Mouse (Mus musculus) cerebellum, adult 8-10 months (tissue): ENCODE data around the gene Fam102a.

Source experiments
- DNase-seq: peaks from one replicate; pipeline ENCODE4 v3.0.0; 2022

Fam102a gene

DNA sequence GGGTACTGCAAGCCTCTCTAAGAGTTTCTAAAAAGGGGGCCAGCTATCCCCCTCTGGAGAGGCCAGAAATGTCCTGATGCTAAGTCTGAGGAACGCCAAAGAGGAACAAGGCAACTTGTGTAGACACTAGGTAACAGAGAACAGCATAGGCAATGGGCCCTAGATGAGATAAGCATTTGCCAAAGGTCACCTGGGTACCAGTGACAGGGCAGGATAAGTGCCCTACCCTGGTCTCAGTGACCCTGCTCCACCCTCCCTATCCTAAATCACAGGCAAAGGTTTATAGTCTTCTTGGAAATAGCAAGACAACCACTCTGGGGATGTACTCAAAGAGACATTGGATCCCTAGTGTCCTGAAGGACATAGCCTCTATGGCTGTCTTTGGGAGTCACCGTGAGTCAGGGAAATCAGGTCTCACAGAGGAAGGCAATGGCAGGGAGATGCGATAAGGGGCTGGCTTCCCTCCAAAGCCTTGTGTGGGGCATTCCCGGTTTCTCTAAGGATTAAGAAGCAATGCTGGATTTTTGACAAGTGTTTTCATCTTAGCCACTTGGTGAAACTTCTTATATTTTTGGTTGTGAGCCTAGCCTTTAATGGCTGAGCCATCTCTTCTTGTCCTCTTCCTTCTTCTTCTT, 17.8 kb upstream of the Fam102a start:
- DNase-seq = no peak

DNA sequence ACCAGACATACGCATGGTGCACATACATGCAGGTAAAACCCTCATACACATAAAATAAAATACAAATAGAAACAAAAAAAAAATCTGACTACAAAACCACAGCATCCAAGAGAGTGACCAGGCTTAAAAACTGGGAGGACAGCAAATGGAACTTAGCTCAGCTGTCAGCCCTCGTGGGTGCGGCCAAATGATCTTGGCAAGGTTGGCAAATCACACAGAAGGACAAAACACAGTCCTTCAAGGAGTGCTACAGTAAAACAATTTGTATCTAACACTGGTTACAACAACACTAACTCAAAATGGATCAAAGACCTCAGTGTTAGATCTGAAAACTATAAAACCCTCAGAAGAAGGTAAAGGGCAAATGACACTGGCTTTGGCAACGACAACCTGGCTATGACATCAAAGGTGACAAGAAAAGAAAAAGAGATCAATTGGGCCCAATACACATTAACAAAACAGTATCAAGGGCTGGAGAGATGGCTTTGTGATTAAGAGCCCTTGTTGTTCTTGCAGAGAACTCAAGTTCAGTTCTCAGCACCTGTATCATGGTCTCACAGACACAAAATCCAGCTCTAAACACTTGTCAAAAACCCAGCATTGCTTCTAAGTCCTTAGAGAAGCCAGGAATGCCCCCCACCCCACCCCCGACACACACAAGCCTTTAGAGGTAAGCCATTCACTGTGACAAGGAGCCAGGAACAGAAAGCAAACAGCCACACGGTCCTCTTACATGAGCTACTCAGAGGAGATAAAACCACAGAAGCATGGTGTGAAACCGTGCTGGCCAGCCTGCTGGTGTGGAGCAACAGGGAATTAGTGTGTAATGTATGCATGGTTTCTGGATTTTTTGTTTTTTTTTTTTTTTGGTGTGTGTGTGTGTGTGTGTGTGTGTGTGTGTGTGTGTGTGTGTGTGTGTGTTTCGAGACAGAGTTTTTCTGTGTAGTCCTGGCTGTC, 14.8 kb upstream of the Fam102a start:
- DNase-seq = no peak

DNA sequence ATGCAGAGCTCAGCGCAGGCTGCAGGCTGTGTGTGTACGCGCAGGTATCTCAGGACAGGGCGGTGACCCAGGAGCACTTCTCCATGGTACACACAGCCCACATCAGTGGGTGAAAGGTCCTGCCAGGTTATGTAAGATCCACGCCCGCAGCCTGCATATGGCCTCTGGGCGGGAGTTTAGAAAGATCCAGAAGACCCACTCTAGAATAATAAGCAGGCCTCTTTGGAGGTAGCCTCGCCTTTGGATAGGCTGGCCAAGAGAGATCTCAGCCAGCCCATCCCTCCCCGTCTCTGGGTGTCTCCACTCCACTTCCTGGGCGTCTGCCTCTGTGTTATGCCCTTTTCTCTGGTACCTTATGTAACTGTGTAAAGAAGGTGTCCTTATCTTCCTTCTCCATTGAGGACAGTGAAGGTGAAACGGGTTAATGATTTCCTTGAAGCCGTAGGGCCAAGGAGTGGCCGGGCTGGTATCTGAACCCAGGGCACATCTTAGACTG, 10.5 kb upstream of the Fam102a start:
- DNase-seq = no peak

DNA sequence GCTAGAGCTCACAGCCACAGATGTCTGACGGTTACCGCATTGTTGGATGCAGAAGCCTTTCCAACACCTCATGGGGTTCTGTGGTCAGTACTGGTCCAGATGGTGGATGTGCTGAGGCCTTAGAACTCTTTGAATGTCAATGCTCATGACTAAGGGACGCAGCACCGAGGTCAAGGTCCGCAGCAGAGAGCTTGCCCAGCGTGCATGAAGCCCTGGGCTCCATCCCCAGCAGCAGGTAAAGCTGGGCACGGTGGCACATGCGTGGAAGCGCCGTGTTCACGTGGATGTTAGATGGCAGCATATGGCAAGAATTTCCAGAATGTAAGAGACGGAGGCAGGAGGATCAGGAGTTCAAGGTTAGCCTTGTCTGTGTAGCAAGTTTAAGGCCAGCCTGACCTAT, 9.3 kb upstream of the Fam102a start:
- no peak for DNase-seq

DNA sequence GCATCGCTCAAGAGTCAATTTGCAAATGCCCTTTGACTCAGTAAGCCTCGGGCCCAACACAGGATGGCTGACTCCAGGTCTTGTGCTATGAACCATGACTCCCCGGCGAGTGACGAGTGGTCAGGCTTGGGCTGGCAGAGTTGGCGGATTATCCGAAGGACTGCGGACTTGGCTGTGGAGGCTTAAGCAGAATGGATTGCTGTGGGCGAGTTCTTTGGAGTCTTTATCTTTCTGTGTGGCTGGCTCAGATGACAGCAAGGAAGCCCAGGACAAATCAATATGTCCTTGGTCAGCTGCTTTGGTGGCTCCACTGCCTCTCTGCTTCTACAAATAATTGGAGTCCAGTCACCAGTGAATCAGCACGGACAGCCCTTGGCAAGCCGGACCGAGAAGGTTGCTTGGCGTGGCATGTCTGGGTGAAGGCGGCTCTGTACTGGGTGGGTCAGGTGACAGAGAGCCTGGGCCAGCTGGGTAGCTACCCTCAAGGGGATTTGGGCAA, 7.6 kb upstream of the Fam102a start:
- no peak for DNase-seq

DNA sequence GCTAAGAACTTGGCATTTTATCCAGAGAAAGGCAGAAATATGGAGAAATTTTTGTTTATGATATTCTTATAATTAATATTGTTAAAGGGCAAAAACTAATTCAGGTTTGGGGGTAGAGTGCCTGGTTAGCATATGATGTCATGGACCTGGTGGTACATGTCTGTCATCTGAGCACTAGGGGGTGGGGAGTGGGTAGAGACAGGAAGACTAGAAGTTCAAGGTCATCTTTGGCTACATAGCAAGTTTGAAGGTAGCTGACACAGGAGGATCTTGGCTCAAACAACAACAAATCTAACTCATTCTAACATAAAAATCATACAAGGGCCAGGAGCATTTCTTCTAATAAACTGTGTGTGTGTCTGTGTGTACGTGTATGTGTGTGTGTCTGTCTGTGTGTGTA, 6.8 kb upstream of the Fam102a start:
- no peak for DNase-seq

DNA sequence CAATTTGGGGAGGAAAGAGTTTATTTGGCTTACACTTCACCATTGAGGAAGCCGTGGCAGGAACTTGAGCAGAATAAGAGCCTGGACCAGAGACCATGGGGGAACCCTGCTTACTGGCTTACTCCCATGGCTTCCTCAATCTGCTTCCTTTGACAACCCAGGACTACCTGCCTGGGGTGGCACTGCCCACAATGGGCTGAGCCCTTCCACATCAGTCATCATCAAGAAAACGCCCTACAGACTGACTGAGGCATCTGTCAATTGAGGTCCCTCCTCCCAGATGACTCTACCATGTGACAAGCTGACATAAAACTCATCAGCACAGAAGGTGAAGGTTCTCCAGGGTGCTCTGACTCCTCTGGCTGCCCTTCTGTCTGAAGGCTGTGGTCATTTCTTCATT, 4.7 kb upstream of the Fam102a start:
- DNase-seq = no peak

DNA sequence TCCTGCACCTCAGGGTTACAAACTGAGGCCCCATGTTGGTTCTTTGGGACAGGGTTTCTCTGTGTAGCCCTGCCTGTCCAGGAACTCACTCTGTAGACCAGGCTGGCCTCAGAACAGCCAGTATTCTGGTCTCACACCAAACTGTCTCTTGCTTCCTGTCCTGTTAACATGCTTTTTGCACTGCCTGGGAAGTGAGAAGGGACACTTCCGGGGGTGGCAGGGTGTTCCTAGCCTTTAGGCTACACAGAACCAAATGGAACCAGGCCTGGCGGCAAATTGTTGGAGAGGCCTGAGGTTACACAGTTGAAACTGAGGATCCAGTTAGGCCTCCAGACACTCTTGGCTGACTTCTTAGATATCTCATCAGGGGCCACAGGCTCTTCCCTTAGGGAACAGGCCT, 2.0 kb upstream of the Fam102a start:
- DNase-seq = no peak

DNA sequence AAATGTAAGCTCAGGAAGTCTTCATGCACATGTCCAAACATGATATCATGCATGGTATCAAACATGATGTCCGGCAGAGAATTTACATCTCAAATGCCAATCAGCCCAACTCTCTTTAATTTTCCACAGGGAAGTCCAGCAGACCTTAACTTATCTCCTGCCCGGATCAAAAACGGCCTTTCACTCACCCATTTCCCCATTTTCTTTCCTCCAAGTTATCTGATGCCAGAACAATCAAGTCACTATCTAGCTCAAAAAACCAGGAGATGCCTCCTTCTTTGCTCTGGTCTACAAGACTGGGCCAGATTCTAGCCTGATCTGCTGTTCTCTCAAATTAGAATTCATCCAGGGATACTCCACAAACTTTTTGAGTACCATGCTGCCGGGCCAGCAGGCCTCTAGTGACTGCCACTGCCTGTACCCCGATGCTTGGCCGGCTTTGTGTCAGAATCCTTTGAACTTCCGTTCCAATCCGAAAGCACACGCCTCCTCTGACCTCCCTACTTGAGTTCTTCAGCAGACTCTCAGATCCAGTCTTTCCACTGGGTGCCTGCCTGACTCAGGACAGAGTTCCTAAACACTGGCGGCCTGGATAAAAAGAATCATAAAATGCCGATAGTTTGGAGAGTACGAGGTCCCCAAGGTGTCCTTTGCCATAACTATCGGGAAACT, 935 bp upstream of the Fam102a start:
- no peak for DNase-seq

DNA sequence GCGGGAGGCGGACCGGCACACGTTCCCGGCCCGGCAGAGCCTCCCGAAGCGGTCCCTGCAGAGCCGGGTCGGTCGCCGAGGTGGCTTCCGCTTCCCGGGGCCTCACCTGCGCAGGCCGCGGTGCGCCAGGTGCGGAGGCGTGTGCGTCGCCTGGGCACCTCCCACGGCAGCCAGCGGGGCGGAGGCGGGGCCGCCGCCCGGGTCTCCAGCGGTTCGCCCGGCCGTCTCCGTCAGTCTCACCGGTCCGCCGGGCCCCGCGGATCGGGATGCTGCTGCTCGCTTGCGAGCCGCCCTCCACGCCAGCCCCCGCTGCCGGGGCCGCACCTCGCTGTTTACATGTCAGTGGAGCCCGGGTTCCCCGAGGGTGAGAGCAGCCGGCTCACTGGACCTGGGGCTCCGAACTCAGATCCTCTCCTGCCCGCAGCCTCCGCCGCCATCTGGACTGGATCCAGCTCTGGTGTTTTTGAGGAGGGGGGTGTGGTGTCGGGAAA, 414 bp downstream of the Fam102a start:
- DNase-seq = peak; percentile 71

DNA sequence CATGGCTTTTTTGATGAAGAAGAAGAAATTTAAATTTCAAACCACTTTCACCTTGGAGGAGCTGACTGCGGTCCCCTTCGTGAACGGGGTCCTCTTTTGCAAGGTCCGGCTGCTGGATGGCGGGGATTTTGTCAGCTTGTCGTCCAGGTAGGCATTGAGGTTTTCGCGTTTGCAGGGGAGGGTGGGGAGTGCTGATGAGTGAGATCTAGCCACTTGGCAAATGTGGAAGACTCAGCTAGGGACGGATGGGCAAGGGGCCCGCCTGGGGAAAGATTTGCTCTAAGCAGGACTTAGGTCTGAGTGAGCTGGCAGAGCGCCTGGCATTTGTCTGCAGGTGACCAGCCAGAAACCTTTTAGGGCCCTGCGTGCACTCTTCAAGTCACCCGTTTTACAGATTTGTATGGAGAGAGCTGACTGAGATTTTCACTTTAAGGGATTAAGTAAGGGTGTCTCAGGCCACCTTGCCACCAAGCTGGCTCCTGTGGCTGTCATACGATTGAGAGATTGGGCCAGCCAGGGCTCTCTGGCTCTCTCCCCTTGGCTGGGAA, 1.0 kb downstream of the Fam102a start:
- DNase-seq = peak; percentile 65

DNA sequence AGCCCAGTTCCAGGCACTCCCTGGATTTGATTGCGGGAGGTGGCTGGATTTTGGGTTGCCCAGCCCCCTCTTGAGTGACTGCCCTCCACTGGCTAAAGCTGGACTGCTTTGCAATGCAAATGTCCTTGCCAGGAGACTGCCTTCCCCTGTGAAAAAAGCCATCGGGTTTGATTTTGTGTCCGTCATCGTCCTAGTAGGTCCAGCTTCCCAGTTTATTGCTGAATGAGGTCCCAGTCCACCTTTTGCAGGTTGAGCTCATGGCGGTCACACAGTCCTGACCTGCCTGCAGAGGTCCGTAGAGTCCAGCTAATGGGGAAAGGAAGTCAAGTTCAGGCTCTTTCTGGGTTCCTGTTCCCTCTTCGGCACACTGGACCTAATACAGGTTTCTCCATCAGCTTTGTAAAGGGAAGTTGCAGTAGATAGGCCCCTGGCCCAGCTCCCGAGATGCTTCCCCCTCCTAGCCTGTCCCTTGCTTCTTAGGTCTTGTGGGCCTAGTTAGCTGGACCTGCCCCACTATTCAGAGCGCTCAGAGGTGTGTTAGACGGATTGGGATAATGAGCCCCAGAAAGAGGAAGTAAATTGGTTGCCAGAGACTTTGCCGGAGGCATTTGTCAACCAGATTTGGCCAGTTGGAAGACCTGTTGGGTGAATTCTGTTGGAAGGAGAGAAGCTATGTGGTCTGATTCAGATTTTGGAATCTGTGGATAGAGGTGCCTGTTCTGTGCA, 1.7 kb downstream of the Fam102a start:
- DNase-seq = no peak

DNA sequence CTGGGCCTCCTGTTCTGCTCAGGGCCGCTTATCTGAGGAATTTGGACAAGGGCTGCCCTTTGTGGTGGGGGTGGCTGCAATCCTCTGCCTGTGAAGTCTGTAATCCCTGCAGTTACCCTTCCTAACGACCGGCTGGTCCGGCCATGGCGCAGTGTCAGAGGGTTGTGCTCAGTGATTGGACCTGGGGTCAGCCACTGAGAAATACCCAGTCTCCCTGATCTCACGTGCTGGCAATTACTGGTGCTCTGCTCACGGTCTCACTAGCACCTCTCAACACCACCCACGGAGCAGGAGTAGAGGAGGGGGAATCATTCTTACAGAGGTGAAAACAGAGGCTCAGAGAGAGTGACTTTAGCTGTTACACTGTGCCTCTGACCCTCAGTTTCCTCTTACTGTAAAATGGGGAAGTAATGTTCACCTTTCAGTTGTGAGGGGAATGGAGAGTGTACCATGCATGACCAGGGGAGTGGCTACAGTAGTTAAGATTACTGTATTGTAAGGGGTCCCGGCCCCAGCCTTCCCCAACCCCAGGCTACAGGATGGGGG, 2.3 kb downstream of the Fam102a start:
- no peak for DNase-seq

DNA sequence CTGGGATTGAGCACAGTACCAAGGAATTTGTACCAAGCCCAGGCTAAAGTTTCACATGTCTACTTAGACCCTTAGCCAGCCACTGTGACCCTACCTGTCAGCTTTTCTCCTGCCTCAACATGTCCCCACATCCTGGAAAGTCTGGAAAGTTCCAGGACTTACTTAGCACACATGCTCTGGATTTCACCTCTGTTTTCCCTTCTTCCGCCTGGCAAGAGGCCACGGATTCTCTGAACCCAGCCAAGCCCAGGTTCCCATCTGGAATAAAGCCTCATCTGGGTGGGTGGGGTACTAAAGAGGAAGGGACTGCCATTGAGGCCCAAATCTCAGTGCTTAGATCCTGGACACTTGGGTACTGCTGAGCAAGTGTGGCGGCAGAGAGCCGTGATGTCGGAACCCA, 2.8 kb downstream of the Fam102a start:
- DNase-seq = no peak

DNA sequence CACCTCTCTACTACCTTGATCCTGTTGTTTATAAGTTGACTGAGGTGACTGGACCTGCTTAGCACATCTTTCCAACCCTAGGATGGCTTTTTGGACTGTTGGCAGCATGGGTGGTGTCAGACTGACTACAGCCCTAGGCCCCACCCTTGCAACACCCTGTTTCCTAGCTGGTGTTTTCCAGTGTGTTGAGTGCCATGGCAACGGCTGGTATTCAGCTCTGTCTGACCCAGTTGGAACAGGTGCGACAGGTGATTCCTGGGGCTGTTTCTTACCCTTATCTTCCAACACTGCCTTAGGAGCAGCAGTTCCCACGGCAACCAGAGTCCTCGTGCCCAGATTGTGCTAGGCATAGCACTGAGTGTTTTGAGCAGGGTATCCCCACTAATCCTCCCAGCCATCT, 3.3 kb downstream of the Fam102a start:
- no peak for DNase-seq

DNA sequence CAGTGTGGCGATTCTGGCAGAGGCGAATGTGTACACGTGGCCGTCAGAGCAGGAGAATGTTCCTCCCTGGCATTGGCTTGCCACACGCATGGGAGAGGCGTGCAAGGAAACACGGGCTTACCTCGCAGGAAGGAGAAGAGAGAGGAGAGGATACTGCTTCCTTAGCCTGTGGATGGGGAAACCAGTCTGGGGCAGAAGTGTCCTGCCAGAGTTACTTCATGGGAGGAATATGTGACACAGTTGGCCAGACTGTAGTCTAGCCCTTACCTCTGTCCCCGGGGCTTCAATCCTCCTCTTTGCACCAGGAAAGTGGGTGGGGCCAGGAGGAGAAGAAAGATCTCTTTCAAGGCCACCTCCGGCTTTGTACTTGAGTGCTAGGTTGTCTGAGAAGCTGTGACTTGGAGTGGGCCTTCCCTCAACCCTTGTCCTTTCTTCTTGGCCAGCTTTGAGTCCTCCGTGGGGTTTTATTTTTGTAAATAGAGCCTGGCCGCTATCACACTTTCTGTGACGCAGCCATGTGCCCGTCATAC, 4.4 kb downstream of the Fam102a start:
- no peak for DNase-seq

DNA sequence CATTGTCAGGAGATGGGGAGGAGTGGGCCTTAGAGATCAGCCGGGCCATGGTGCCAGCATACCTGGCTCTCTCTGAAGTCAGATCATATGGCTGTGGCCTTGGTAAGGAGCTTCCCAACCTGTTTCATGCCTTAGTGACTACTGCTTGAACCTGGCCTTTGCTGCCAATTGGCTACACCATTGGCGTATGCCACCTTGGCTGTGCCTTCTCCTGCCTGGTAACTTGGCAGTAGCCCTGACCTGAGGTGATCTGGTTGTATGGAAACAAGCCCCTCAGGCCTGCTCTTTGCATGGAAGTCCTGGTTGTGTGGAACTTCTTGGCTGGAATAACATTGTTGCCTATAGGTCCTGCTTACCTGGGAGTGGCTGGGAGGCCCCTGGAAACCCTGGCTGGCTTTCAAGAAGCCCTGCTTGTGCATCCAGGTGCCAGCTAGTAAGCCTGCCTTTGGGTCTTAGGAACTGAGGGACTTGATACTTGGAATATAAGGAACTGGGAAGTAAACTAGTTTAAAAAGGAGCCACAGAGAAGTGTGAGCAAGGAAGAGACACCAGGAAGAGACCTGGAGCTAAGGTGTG, 6.3 kb downstream of the Fam102a start:
- peak; percentile 69 for DNase-seq

DNA sequence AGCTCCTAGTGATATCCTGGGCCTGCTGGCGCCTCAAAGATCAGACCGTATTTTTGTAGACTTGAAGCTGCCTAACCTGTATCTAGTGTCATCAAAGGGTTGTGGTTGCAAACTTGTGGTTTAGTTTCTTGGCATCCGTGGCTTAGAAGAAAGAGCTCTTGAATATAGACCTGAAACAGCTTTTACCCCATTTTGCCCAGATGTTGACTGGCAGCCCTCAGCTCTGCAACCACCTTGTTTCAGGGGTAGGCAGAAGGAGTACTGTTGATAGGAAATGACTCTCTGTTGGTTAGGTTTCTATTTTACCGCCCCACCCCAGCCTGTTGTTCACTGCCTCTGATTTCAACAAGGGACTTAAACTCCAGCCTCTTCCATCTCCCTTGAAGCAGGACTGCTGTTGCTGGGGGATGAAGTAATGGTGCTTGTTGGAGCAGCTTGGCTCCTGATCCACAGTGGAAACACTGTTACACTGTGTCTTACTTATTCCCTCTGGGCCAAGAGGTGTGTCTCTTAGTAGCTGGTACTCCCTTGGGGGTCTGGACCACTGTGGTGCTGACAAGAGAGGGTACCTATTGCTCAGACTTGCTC, 6.9 kb downstream of the Fam102a start:
- DNase-seq = no peak

DNA sequence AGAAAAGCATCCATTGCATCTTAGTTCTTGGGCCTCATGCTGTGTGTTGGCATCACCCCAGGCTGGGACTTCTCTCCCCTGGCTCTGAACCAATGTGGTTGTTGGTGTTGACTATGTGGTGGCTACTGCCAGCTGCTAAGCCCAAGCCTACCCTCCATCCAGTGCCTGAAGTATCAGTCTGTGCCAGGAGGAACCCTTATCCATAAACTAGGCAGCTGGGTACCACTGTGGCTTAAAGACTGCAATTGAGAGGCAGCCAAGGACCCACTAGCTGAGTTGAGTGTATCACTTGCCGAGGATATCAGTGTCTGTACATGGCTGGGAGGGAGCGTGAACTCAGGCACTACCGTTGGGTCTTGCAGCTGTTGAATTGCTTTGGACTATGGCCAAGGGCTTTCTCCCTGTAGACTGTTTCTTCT, 7.9 kb downstream of the Fam102a start:
- DNase-seq = no peak

DNA sequence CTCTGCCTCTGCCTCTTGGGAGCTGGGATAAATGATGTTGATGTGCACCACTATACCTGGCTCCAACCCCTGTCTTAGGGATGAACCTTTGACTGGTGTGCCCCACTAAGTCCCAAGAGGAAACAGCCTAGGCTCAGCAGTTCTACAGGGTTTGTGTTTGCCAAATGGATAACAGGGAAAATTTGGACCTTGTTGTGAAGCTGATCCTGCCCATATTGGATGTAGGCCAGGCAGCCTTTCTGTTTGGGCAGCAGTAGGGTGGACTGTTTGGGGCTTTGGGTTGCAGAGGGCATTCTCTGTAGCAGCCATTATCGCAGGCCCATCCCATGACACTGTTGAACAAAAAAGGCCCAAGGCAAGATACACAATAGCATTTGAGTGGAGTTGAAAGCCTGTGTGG, 11.8 kb downstream of the Fam102a start:
- DNase-seq = no peak

DNA sequence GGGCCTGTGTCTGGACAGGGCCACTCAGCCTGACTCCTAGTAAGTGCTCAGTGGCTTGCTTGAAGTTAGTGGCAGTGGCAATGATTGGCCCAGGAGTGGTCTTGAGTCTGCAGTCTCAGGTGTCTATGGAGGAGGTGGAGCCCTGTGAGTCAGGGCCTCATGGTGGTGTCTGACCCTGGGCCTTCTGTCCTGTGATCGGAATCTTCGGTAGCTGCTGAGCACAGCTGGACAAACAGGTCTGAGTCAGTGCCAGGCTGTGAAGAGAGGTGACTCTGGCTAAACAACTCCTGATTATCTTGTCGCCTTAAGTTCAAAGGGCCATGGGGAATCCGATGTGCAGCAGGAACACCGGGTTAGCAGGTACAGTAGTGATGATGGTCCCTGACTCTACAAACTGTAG, 12.2 kb downstream of the Fam102a start:
- no peak for DNase-seq
